Mouse (Mus musculus) CH12.LX (cell line): ENCODE data around the gene Gm11937.

Source experiments
- CTCF ChIP-seq, 2 experiments: IDR thresholded peaks in 1 of 2; conservative IDR thresholded peaks in 1 of 2; 2 replicates each; pipeline ENCODE4 v1.5.1; 2011 to 2012; ENCODE audit warnings: low read depth in 2 of 2, low read length in 2 of 2, improper control_type of control experiment in 1 of 2, inconsistent platforms in 1 of 2, mild to moderate bottlenecking in 1 of 2, moderate library complexity in 1 of 2
- E2F4 ChIP-seq: IDR thresholded peaks from 2 replicates; pipeline ENCODE4 v1.6.1; 2011; ENCODE audit warnings: low read depth, low read length, improper control_type of control experiment; ENCODE audit not compliant: insufficient replicate concordance
- GABPA ChIP-seq: IDR thresholded peaks from 2 replicates; pipeline ENCODE4 v1.6.1; 2012; ENCODE audit warnings: low read depth, low read length, improper control_type of control experiment, inconsistent platforms; ENCODE audit not compliant: insufficient replicate concordance
- MAX ChIP-seq: IDR thresholded peaks from 2 replicates; pipeline ENCODE4 v1.6.1; 2011; ENCODE audit warnings: low read length, improper control_type of control experiment
- NRF1 ChIP-seq: IDR thresholded peaks from 2 replicates; pipeline ENCODE4 v1.6.1; 2014; ENCODE audit warnings: low read depth, mild to moderate bottlenecking, inconsistent platforms, low read length, improper control_type of control experiment, moderate library complexity
- POLR2A ChIP-seq: IDR thresholded peaks from 2 replicates; pipeline ENCODE4 v1.6.1; 2011; ENCODE audit warnings: low read depth, mild to moderate bottlenecking, improper control_type of control experiment, low read length
- TBP ChIP-seq: conservative IDR thresholded peaks from 2 replicates; pipeline ENCODE4 v1.6.1; 2011; ENCODE audit warnings: low read depth, low read length, improper control_type of control experiment
- ZNF384 ChIP-seq: IDR thresholded peaks from 2 replicates; pipeline ENCODE4 v1.6.1; 2012; ENCODE audit warnings: low read depth, low read length, improper control_type of control experiment, inconsistent platforms

GRCm38 (mm10) chr11:99566530-99566929 is 43.5 kb downstream of the Gm11937 start, which contains the start of gene Krtap3-1:
- TF ChIP-seq ZNF384 = no peak
- TF ChIP-seq CTCF (conservative IDR thresholded peaks at IDR 0.05 in 1 of 2, IDR thresholded peaks at IDR 0.05 in 1 of 2; ENCODE audit: low read depth in 2 of 2, low read length in 2 of 2) = no peak
- no peak for TF ChIP-seq E2F4
- TF ChIP-seq POLR2A = no peak
- no peak for TF ChIP-seq GABPA
- TF ChIP-seq NRF1 = no peak
- TF ChIP-seq MAX = no peak
- TF ChIP-seq TBP = no peak
